Mouse (Mus musculus) liver (tissue): Measurements from ENCODE around the gene Tbc1d16.
"Not testable (repeated sequence)": the region's sequence is repeated elsewhere in the genome, so short reads cannot be mapped to it uniquely, and the experiment has no call there.

Experiments
- DNase-seq: peaks from one replicate; pipeline ENCODE4 v3.0.0-alpha.2; 2020; ENCODE audit warnings: mixed read lengths

Tbc1d16 gene

GRCm38 (mm10) chr11:119228091-119228781 lies at the start of gene Tbc1d16, which contains the start of gene Ccdc40:
Tbc1d16 (minus strand) TSS chr11:119228499.
Ccdc40 (plus strand) TSS chr11:119228572.
- peak; percentile 69 for DNase-seq

- no peak for DNase-seq
These were observed 45.1 kb upstream of the Tbc1d16 start for GRCm38 (mm10) chr11:119273186-119273930.

GRCm38 (mm10) chr11:119272492-119272891 lies 44.2 kb upstream of the Tbc1d16 start:
- DNase-seq: not testable (repeated sequence)

- DNase-seq: no peak
These were observed 40.4 kb upstream of the Tbc1d16 start for GRCm38 (mm10) chr11:119268557-119269195.

GRCm38 (mm10) chr11:119267768-119268556 lies 39.7 kb upstream of the Tbc1d16 start, which contains the start of gene Gaa:
Gaa (plus strand) TSS chr11:119267887.
- DNase-seq: peak; percentile 95

- no peak for DNase-seq
These were observed 39.0 kb upstream of the Tbc1d16 start for GRCm38 (mm10) chr11:119267241-119267674.

GRCm38 (mm10) chr11:119265811-119266210 lies 37.5 kb upstream of the Tbc1d16 start:
- DNase-seq: peak; percentile 36

GRCm38 (mm10) chr11:119264413-119264812 lies 36.1 kb upstream of the Tbc1d16 start:
- DNase-seq: no peak

- DNase-seq: no peak
These were observed 31.7 kb upstream of the Tbc1d16 start for GRCm38 (mm10) chr11:119259977-119260376.

- DNase-seq: peak; percentile 64
These were observed 30.4 kb upstream of the Tbc1d16 start for GRCm38 (mm10) chr11:119258572-119259322.

- no peak for DNase-seq
These were observed 29.9 kb upstream of the Tbc1d16 start for GRCm38 (mm10) chr11:119258216-119258571.

- not testable (repeated sequence) for DNase-seq
These were observed 28.3 kb upstream of the Tbc1d16 start for GRCm38 (mm10) chr11:119256557-119256956.

- DNase-seq: peak; percentile 61
These were observed 24.7 kb upstream of the Tbc1d16 start for GRCm38 (mm10) chr11:119252854-119253541.

GRCm38 (mm10) chr11:119250998-119251397 lies 22.7 kb upstream of the Tbc1d16 start:
- DNase-seq: no peak

GRCm38 (mm10) chr11:119249011-119249410 lies 20.7 kb upstream of the Tbc1d16 start:
- peak; percentile 49 for DNase-seq

GRCm38 (mm10) chr11:119245543-119245942 lies 17.2 kb upstream of the Tbc1d16 start:
- DNase-seq: not testable (repeated sequence)

- DNase-seq: no peak
These were observed 11.2 kb upstream of the Tbc1d16 start for GRCm38 (mm10) chr11:119239480-119239879.

- DNase-seq: peak; percentile 75
These were observed 10.0 kb upstream of the Tbc1d16 start for GRCm38 (mm10) chr11:119238305-119238721.

- peak; percentile 43 for DNase-seq
These were observed 9.4 kb upstream of the Tbc1d16 start for GRCm38 (mm10) chr11:119237568-119238304.

GRCm38 (mm10) chr11:119237007-119237406 lies 8.7 kb upstream of the Tbc1d16 start:
- no peak for DNase-seq
